Mouse (Mus musculus): ENCODE measurements around the gene Cyp4a30b.
"Not testable (repeated sequence)": the region's sequence is repeated elsewhere in the genome, so short reads cannot be mapped to it uniquely, and the experiment has no call there.

Cyp4a30b gene

DNA sequence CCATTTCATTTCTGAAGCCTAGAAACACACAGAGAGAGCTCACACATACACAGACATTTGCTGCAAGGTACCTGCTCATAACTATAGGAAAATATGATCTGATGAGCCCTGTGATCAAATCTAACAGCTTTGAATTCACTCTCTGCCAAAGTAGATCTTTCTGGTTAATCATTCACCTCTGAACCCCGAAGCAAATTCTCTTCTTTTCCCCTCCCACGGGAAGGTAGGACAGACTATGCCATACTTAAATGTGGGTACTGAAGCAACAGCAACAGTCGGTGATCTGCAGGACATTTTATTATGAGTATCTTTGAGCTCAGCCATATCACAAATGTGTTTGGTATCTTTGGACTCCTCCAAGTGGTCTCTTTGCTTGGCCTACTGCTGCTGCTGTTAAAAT lies at the start of gene Cyp4a30b:
Gene Cyp4a30b, plus strand, starts transcription at position 301 of the 400 bp plus-strand sequence.
- DNase-seq: no peak

- not testable (repeated sequence) for DNase-seq
These were observed 41.1 kb upstream of the Cyp4a30b start, which contains the start of gene Cyp4a12b for GRCm38 (mm10) chr4:115411324-115411723. TSS of gene Cyp4a12b (plus strand) at chr4:115411624.

- no peak for DNase-seq
These were observed 1.7 kb upstream of the Cyp4a30b start for GRCm38 (mm10) chr4:115450577-115451137.

GRCm38 (mm10) chr4:115473585-115473984 lies 21.2 kb downstream of the Cyp4a30b start:
- not testable (repeated sequence) for DNase-seq

DNA sequence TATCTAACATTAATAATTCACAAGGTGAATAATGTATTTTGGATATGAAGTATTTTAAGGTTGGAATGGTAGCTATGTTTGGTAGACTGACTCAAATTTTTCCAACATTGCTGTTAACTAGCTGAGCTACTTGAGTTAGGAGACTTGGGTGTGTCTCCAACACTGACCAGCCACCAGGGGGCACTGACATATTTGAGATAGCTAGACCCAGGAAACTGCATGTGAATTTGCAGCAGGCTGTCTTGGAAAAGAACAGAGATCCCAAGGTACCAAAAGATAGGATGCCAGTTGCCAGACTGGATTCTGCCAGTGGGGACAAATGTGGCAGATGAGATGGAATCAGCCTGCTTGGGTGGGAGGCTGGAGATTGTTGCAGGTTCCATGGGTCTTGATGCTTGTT lies 23.6 kb downstream of the Cyp4a30b start:
- not testable (repeated sequence) for DNase-seq

DNA sequence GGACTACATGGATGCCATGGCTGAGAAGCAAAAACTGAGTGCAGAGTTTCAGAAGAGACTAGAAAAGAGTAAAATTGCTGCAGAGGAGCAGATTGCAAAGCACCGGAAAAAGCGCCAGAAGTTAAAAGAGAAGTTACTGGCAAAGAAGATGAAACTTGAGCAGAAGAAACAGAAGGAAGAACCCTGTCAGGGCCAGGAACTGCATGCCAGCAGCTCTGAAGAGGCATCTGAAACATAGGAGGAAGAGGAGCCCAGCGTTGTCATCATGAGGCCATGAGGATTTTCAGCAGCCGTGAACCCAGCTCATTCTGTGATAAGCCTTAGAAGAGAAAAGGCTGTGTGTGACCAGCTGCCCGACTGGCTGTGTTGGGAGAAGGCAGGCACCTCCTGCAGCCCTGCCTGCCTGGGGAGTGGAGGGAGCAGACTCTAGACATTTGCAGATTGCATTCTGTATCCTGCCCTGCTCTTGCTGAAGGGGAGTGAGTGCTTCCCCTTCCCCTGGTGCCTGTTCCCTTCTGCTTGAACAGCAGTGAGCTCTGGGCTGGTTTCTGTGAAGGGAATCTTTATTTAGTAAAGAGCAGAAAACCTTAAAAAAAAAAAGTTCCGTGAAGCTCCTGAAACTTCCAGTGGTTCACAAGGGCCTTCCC lies 28.7 kb downstream of the Cyp4a30b start:
- no peak for DNase-seq

GRCm38 (mm10) chr4:115496001-115496400 lies 43.6 kb downstream of the Cyp4a30b start, which contains the start of gene Cyp4a14:
TSS of gene Cyp4a14 (minus strand) at chr4:115496142.
- DNase-seq: no peak

GRCm38 (mm10) chr4:115497466-115497865 lies 45.1 kb downstream of the Cyp4a30b start:
- no peak for DNase-seq

DNA sequence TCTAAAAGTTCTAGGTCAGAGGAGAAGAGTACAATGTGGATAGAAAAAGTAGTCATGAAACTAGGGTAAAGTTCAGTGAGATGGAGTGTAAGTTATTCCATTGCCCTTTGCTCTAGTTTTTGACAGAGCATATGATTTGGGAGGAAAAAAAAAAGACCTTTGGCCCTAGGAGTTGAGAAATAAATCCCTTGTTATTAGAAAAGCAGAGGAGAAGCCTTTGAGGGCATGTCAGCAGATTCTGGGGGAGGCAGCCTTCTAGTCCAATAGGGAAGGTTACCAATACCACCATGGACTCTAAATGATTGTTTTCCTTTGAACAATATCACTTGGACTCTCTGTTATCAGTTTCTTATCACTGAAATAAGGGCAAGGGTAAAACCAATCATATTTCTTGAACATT lies 61.6 kb downstream of the Cyp4a30b start:
- not testable (repeated sequence) for DNase-seq

DNA sequence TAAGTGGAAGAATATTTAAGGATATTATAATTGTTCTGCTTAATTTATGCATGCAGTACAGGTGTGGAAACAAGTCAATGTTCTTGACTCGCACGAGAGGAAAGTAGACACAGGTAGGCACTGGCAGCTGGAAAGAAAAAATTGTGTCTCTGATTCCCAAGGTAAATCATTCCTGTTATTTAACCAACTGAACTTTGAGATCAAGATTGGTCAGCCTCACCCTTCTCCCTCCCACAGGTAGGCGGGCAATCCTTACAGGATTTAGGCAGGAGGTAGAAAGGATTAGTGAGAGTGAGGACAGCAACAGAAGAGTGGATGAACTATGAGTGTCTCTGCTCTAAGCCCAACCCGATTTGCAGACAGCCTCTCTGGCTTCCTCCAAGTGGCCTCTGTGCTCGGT lies 65.6 kb downstream of the Cyp4a30b start, which contains the start of gene Cyp4a10:
Gene Cyp4a10, plus strand, starts transcription at position 265 of the 400 bp plus-strand sequence.
- not testable (repeated sequence) for DNase-seq

- DNase-seq: no peak
These were observed 67.0 kb downstream of the Cyp4a30b start for GRCm38 (mm10) chr4:115519444-115519843.

Data from right cerebral cortex, postnatal 14 days (tissue).